Mouse (Mus musculus) brain, embryonic 14.5 days (tissue): ENCODE measurements around the gene Plcb1.

Experiments
- CTCF ChIP-seq: fragments of 200-500 bp; IDR thresholded peaks from 2 replicates; pipeline ENCODE4 v1.5.1; 2012; ENCODE audit warnings: inconsistent platforms, mild to moderate bottlenecking, moderate library complexity, borderline replicate concordance; ENCODE audit not compliant: insufficient read depth, insufficient read length; ENCODE audit errors: extremely low read depth
- POLR2A ChIP-seq: fragments of 200-500 bp; IDR thresholded peaks from 2 replicates; pipeline ENCODE4 v1.6.1; 2012; ENCODE audit warnings: mild to moderate bottlenecking, inconsistent platforms, borderline replicate concordance; ENCODE audit not compliant: poor library complexity, insufficient read depth, insufficient read length, severe bottlenecking; ENCODE audit errors: extremely low read depth

DNA sequence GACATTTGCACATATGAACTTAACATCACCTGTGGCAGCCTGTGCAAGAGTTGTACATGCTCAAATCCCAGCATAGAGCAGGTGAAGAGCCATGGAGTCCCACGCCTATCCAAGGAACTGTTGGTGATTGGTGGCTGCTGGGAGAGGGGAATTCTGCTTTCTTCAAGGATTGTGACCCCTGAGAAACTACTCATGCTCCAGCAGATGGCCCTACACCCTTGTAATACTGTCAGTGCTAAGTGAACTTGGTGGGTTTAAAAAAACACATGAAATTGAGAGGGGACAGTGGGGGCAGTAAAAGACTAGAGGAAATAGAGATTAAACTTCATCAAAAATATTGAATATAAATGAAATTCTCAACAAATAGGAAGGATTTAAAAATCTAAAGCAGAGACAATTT, 53.0 kb downstream of the Plcb1 start:
- TF ChIP-seq CTCF: peak; percentile 2; the same call in 1 of the 2 replicates
- TF ChIP-seq POLR2A: no peak
